Mouse (Mus musculus): ENCODE results near the gene Tnfsf13b. TPM values are rescaled to one million over a fixed set of nuclear protein-coding genes. Genes with fewer than 3 reads are reported as not detected.

The Tnfsf13b gene
- polyA plus RNA-seq (2015; fragmentation: Nextera tagmentation; extraction: Ambion mirVana): 0.06 and 0.23 TPM in 2 replicates

- peak within 1 kb of the TSS; percentile 42 for H3K4me3 ChIP-seq
- H3K9me3 ChIP-seq: no peaks in the 10 kb centered on the region
- H3K27me3 ChIP-seq: no peaks in the 10 kb centered on the region
- WGBS: 81% methylated on average over 16 of the region's 16 CpGs
- H3K36me3 ChIP-seq: no peaks in the 10 kb centered on the region
- ATAC-seq (replicated peaks): no peak
- peaks cover 9% of the 10 kb centered on the region for H3K4me1 ChIP-seq
- H3K9ac ChIP-seq (replicated peaks): peak within 1 kb of the TSS; percentile 42
- H3K4me2 ChIP-seq (replicated peaks): peak within 1 kb of the TSS; percentile 68
- no peak within 1 kb of the TSS for H3K27ac ChIP-seq (replicated peaks)
These were observed at the start of gene Tnfsf13b for GRCm38 (mm10) chr8:10006156-10006985. Gene Tnfsf13b (plus strand): TSS chr8:10006467.

GRCm38 (mm10) chr8:9958338-9958737, 47.9 kb upstream of the Tnfsf13b start:
- 78% methylated on average over 4 of the region's 4 CpGs for WGBS

GRCm38 (mm10) chr8:9959919-9960318, 46.3 kb upstream of the Tnfsf13b start:
- H3K27ac ChIP-seq (replicated peaks): no peak overlapping the region
- no peak overlapping the region for H3K4me3 ChIP-seq
- no peak overlapping the region for H3K4me2 ChIP-seq (replicated peaks)
- no peaks in the 10 kb centered on the region for H3K9me3 ChIP-seq
- H3K9ac ChIP-seq (replicated peaks): no peak overlapping the region
- ATAC-seq (replicated peaks): no peak
- H3K36me3 ChIP-seq: no peaks in the 10 kb centered on the region
- H3K27me3 ChIP-seq: no peaks in the 10 kb centered on the region
- no peaks in the 10 kb centered on the region for H3K4me1 ChIP-seq
- WGBS: 93% methylated on average over 2 of the region's 2 CpGs

More at GRCm38 (mm10) chr8:9958338-9958737, 47.9 kb upstream of the Tnfsf13b start:
- Histone ChIP-seq H3K27me3 (no peaks in the 10 kb centered on the region), H3K4me3 (no peak overlapping the region), H3K9ac (replicated peaks) (no peak overlapping the region), H3K4me2 (replicated peaks) (no peak overlapping the region), H3K9me3 (no peaks in the 10 kb centered on the region), H3K36me3 (no peaks in the 10 kb centered on the region), H3K4me1 (no peaks in the 10 kb centered on the region), H3K27ac (replicated peaks) (no peak overlapping the region)
- ATAC-seq (replicated peaks): no peak

- ATAC-seq (replicated peaks): no peak
- H3K9me3 ChIP-seq: no peaks in the 10 kb centered on the region
- H3K27ac ChIP-seq (replicated peaks): no peak overlapping the region
- H3K4me3 ChIP-seq: no peak overlapping the region
- 96% methylated on average over 9 of the region's 9 CpGs for WGBS
- H3K4me1 ChIP-seq: peaks cover 16% of the 10 kb centered on the region
- no peaks in the 10 kb centered on the region for H3K27me3 ChIP-seq
- H3K4me2 ChIP-seq (replicated peaks): no peak overlapping the region
- H3K36me3 ChIP-seq: peaks cover 28% of the 10 kb centered on the region
- H3K9ac ChIP-seq (replicated peaks): no peak overlapping the region
These were observed 34.4 kb upstream of the Tnfsf13b start for GRCm38 (mm10) chr8:9971866-9972265.

GRCm38 (mm10) chr8:9975276-9975675, 31.0 kb upstream of the Tnfsf13b start:
- Histone ChIP-seq H3K9ac (replicated peaks) (0 out of 2 replicates have a peak overlapping the region, but pooled peaks have one; percentile 66), H3K4me3 (peak overlapping the region; percentile 83), H3K9me3 (no peaks in the 10 kb centered on the region), H3K27ac (replicated peaks) (no peak overlapping the region), H3K27me3 (no peaks in the 10 kb centered on the region), H3K4me1 (peaks cover 39% of the 10 kb centered on the region), H3K4me2 (replicated peaks) (peak overlapping the region; percentile 89), H3K36me3 (peaks cover 28% of the 10 kb centered on the region)
- ATAC-seq (replicated peaks): no peak
- WGBS: 53% methylated on average over 5 of the region's 5 CpGs

GRCm38 (mm10) chr8:9975898-9976611, 30.2 kb upstream of the Tnfsf13b start:
- Histone ChIP-seq H3K4me2 (replicated peaks) (peak overlapping the region; percentile 89), H3K36me3 (peaks cover 26% of the 10 kb centered on the region), H3K9me3 (no peaks in the 10 kb centered on the region), H3K27ac (replicated peaks) (peak overlapping the region; percentile 31; the same call in 1 of the 2 replicates), H3K4me3 (peak overlapping the region; percentile 83), H3K27me3 (no peaks in the 10 kb centered on the region), H3K9ac (replicated peaks) (peak overlapping the region; percentile 66), H3K4me1 (peaks cover 39% of the 10 kb centered on the region)
- peak; percentile 96 for ATAC-seq (replicated peaks)
- WGBS: under 1% methylated on average over 47 of the region's 47 CpGs

GRCm38 (mm10) chr8:9977016-9977415, 29.3 kb upstream of the Tnfsf13b start:
- Histone ChIP-seq H3K27me3 (no peaks in the 10 kb centered on the region), H3K27ac (replicated peaks) (peak overlapping the region; percentile 89), H3K4me2 (replicated peaks) (peak overlapping the region; percentile 89), H3K4me1 (peaks cover 39% of the 10 kb centered on the region), H3K4me3 (peak overlapping the region; percentile 98), H3K9ac (replicated peaks) (peak overlapping the region; percentile 96), H3K36me3 (peaks cover 16% of the 10 kb centered on the region), H3K9me3 (no peaks in the 10 kb centered on the region)
- ATAC-seq (replicated peaks): peak; percentile 15; the same call in 1 of the 2 replicates
- WGBS: 42% methylated on average over 15 of the region's 15 CpGs

- Histone ChIP-seq H3K9me3 (no peaks in the 10 kb centered on the region), H3K4me2 (replicated peaks) (peak within 1 kb of the TSS; percentile 89), H3K36me3 (peaks cover 9% of the 10 kb centered on the region), H3K27ac (replicated peaks) (peak within 1 kb of the TSS; percentile 89), H3K4me3 (peak within 1 kb of the TSS; percentile 98), H3K27me3 (no peaks in the 10 kb centered on the region), H3K4me1 (peaks cover 39% of the 10 kb centered on the region), H3K9ac (replicated peaks) (peak within 1 kb of the TSS; percentile 96)
- under 1% methylated on average over 68 of the region's 68 CpGs for WGBS
- peak; percentile 61 for ATAC-seq (replicated peaks)
These were observed 28.5 kb upstream of the Tnfsf13b start, which contains the start of the genes Lig4 and Abhd13 for GRCm38 (mm10) chr8:9977573-9978314. Gene Lig4 (minus strand): TSS chr8:9977686. Gene Abhd13 (plus strand): TSS chr8:9977707.

- no peak for ATAC-seq (replicated peaks)
- H3K9ac ChIP-seq (replicated peaks): peak overlapping the region; percentile 96
- H3K9me3 ChIP-seq: no peaks in the 10 kb centered on the region
- H3K4me2 ChIP-seq (replicated peaks): peak overlapping the region; percentile 89
- H3K27ac ChIP-seq (replicated peaks): no peak overlapping the region
- peaks cover 39% of the 10 kb centered on the region for H3K4me1 ChIP-seq
- H3K36me3 ChIP-seq: no peaks in the 10 kb centered on the region
- no peaks in the 10 kb centered on the region for H3K27me3 ChIP-seq
- peak overlapping the region; percentile 98 for H3K4me3 ChIP-seq
- WGBS: 57% methylated on average over 18 of the region's 18 CpGs
These were observed 27.6 kb upstream of the Tnfsf13b start for GRCm38 (mm10) chr8:9978475-9979230.

GRCm38 (mm10) chr8:9979746-9980145, 26.5 kb upstream of the Tnfsf13b start:
- H3K4me2 ChIP-seq (replicated peaks): no peak overlapping the region
- H3K27ac ChIP-seq (replicated peaks): no peak overlapping the region
- H3K4me3 ChIP-seq: no peak overlapping the region
- ATAC-seq (replicated peaks): no peak
- no peaks in the 10 kb centered on the region for H3K27me3 ChIP-seq
- H3K36me3 ChIP-seq: no peaks in the 10 kb centered on the region
- H3K4me1 ChIP-seq: peaks cover 39% of the 10 kb centered on the region
- 84% methylated on average over 1 of the region's 1 CpGs for WGBS
- H3K9me3 ChIP-seq: no peaks in the 10 kb centered on the region
- H3K9ac ChIP-seq (replicated peaks): no peak overlapping the region

- Histone ChIP-seq H3K4me2 (replicated peaks) (no peak overlapping the region), H3K27ac (replicated peaks) (no peak overlapping the region), H3K4me3 (no peak overlapping the region), H3K36me3 (no peaks in the 10 kb centered on the region), H3K4me1 (peaks cover 36% of the 10 kb centered on the region), H3K27me3 (no peaks in the 10 kb centered on the region), H3K9ac (replicated peaks) (no peak overlapping the region), H3K9me3 (no peaks in the 10 kb centered on the region)
- no peak for ATAC-seq (replicated peaks)
These were observed 26.1 kb upstream of the Tnfsf13b start for GRCm38 (mm10) chr8:9980188-9980587.
